Mouse (Mus musculus) G1E (cell line): ENCODE results near the gene Slc22a15.

Experiments used
- CTCF ChIP-seq: IDR thresholded peaks from 2 replicates; pipeline ENCODE4 v1.5.1; 2012; ENCODE audit warnings: low read depth, low read length, inconsistent platforms, mixed read lengths
- GATA1 ChIP-seq: IDR thresholded peaks from 2 replicates; pipeline ENCODE4 v1.6.1; 2012; ENCODE audit warnings: borderline replicate concordance, low read length, inconsistent platforms, mixed read lengths
- POLR2AphosphoS5 ChIP-seq: IDR thresholded peaks from 2 replicates; pipeline ENCODE4 v1.6.1; 2012; ENCODE audit warnings: low read depth, low read length, inconsistent platforms; ENCODE audit not compliant: insufficient replicate concordance
- TAL1 ChIP-seq: conservative IDR thresholded peaks from 2 replicates; pipeline ENCODE4 v1.6.1; 2012; ENCODE audit warnings: low read depth, low read length, inconsistent platforms, mixed read lengths

GRCm38 (mm10) chr3:101873061-101873675 lies 51.1 kb downstream of the Slc22a15 start:
- TF ChIP-seq CTCF (no peak), TAL1 (no peak), POLR2AphosphoS5 (no peak), GATA1 (no peak)
